Mouse (Mus musculus) liver (tissue): ENCODE measurements around the gene Gm10058.
"Not testable (repeated sequence)": the region's sequence is repeated elsewhere in the genome, so short reads cannot be mapped to it uniquely, and the experiment has no call there.

Experiments
- DNase-seq: peaks from one replicate; pipeline ENCODE4 v3.0.0-alpha.2; 2020; ENCODE audit warnings: mixed read lengths

Gm10058 gene

DNA sequence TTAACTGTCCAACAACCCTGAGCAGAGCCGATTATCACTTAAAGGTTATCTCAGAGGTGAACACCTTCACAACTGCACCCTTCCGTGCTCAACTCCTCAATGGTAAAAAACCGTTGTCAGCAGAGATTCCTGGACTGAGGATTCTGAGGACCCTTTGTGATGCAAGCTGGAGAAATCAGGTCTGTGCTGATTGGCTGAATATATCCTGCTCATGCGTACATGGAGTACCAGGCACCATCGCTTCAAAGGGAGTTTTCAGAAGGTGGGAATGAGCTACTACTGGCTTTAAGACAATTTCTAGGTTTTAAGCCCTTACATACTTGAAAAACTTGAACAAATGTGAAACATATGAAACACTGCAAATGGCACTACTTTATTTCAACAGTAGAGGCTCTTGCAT, at the start of gene Gm10058:
Gene Gm10058, minus strand, starts transcription at position 101 of the 400 bp plus-strand sequence.
- DNase-seq = not testable (repeated sequence)
